Mouse (Mus musculus) liver, embryonic 12.5 days (tissue): Measurements from ENCODE around the gene Arhgap45. TPM values are rescaled to one million over a fixed set of nuclear protein-coding genes. Genes with fewer than 3 reads are reported as not detected.
"Not testable (repeated sequence)": the region's sequence is repeated elsewhere in the genome, so short reads cannot be mapped to it uniquely, and the experiment has no call there.

Experiments
- ATAC-seq: fragments of 200-750 bp; cut with Nextera tagmentation; 2 replicates; pipeline ENCODE4 v1.8.0; 2017; ENCODE audit warnings: moderate number of reproducible peaks, mild to moderate bottlenecking, moderate library complexity
- H3K27ac ChIP-seq: fragments of 300-500 bp; sonication (generic); 2 replicates; pipeline ENCODE4 v1.5.1; 2016; ENCODE audit warnings: mild to moderate bottlenecking
- H3K27me3 ChIP-seq: fragments of 300-500 bp; sonication (generic); replicated peaks from 2 replicates; pipeline ENCODE4 v1.6.1; 2016; ENCODE audit warnings: mild to moderate bottlenecking, moderate library complexity
- H3K36me3 ChIP-seq: fragments of 300-500 bp; sonication (generic); 2 replicates; pipeline ENCODE4 v1.6.1; 2016; ENCODE audit warnings: mild to moderate bottlenecking, moderate library complexity
- H3K4me1 ChIP-seq: fragments of 300-500 bp; sonication (generic); 2 replicates; pipeline ENCODE4 v1.6.1; 2016
- H3K4me2 ChIP-seq: fragments of 300-500 bp; sonication (generic); 2 replicates; pipeline ENCODE4 v1.6.1; 2016; ENCODE audit warnings: mild to moderate bottlenecking, moderate library complexity
- H3K4me3 ChIP-seq: fragments of 300-500 bp; sonication (generic); 2 replicates; pipeline ENCODE4 v1.5.1; 2016; ENCODE audit warnings: mild to moderate bottlenecking, moderate library complexity
- H3K9ac ChIP-seq: fragments of 300-500 bp; sonication (generic); 2 replicates; pipeline ENCODE4 v1.6.1; 2016; ENCODE audit warnings: mild to moderate bottlenecking, moderate library complexity
- H3K9me3 ChIP-seq: fragments of 300-500 bp; sonication (generic); replicated peaks from 2 replicates; pipeline ENCODE4 v1.6.1; 2016; ENCODE audit warnings: mild to moderate bottlenecking, moderate library complexity
- WGBS: fragments of 180-500 bp; shearing (Covaris S2); methylation state at CpG from one replicate; pipeline ENCODE4 v1.1.7; 2016; ENCODE audit not compliant: insufficient replicate concordance; 5-methylcytosine and 5-hydroxymethylcytosine counted together
- polyA plus RNA-seq: library from polyadenylated mRNA; unstranded; fragments of >200 nt; fragmentation: Nextera tagmentation; extraction: Ambion mirVana; gene quantifications from 2 replicates; pipeline ENCODE4 v1.2.1, GENCODE M21; 2016

The Arhgap45 gene
- polyA plus RNA-seq, 1 experiment from 2014 or later: 22.8 TPM

GRCm38 (mm10) chr10:80041409-80042060 is 25.1 kb downstream of the Arhgap45 start:
- not testable (repeated sequence) for H3K9me3 ChIP-seq, ATAC-seq, H3K27me3 ChIP-seq, H3K4me3 ChIP-seq, H3K4me2 ChIP-seq, H3K9ac ChIP-seq
- Histone ChIP-seq H3K4me1 (peaks cover 44% of the 10 kb centered on the region), H3K27ac (peak overlapping the region; percentile 36), H3K36me3 (peaks cover 22% of the 10 kb centered on the region)
- 75% methylated on average over 8 of the region's 8 CpGs for WGBS

- H3K36me3 ChIP-seq: no peaks in the 10 kb centered on the region
- ATAC-seq: no peak
- H3K27ac ChIP-seq: peak overlapping the region; percentile 52; the same call in 1 of the 2 replicates
- no peak overlapping the region for H3K4me3 ChIP-seq
- peaks cover 47% of the 10 kb centered on the region for H3K4me1 ChIP-seq
- no peaks in the 10 kb centered on the region for H3K9me3 ChIP-seq
- peak overlapping the region; percentile 27; the same call in 1 of the 2 replicates for H3K9ac ChIP-seq
- H3K4me2 ChIP-seq: no peak overlapping the region
- no peaks in the 10 kb centered on the region for H3K27me3 ChIP-seq
- 73% methylated on average over 4 of the region's 4 CpGs for WGBS
These were observed 27.6 kb downstream of the Arhgap45 start for GRCm38 (mm10) chr10:80044087-80044486.

- WGBS: 83% methylated on average over 3 of the region's 4 CpGs
- ATAC-seq, H3K9ac ChIP-seq, H3K4me3 ChIP-seq, H3K27me3 ChIP-seq, H3K36me3 ChIP-seq, H3K4me2 ChIP-seq, H3K9me3 ChIP-seq: not testable (repeated sequence)
- Histone ChIP-seq H3K4me1 (peaks cover 51% of the 10 kb centered on the region), H3K27ac (0 out of 2 replicates have a peak overlapping the region, but pooled peaks have one; percentile 17)
These were observed 28.9 kb downstream of the Arhgap45 start for GRCm38 (mm10) chr10:80045364-80045763.

GRCm38 (mm10) chr10:80045766-80046165 is 29.3 kb downstream of the Arhgap45 start:
- Histone ChIP-seq H3K4me1 (peaks cover 55% of the 10 kb centered on the region), H3K9me3 (no peaks in the 10 kb centered on the region), H3K9ac (no peak overlapping the region), H3K4me3 (no peak overlapping the region), H3K27ac (0 out of 2 replicates have a peak overlapping the region, but pooled peaks have one; percentile 17), H3K4me2 (no peak overlapping the region), H3K27me3 (no peaks in the 10 kb centered on the region), H3K36me3 (no peaks in the 10 kb centered on the region)
- WGBS: 74% methylated on average over 5 of the region's 5 CpGs
- ATAC-seq: no peak

- Histone ChIP-seq H3K4me2 (no peak within 1 kb of the TSS), H3K4me3 (no peak within 1 kb of the TSS), H3K27ac (peak within 1 kb of the TSS; percentile 46; the same call in 1 of the 2 replicates), H3K36me3 (no peaks in the 10 kb centered on the region), H3K9ac (0 out of 2 replicates have a peak within 1 kb of the TSS, but pooled peaks have one; percentile 2), H3K27me3 (no peaks in the 10 kb centered on the region), H3K9me3 (no peaks in the 10 kb centered on the region), H3K4me1 (peaks cover 69% of the 10 kb centered on the region)
- 69% methylated on average over 9 of the region's 9 CpGs for WGBS
- no peak for ATAC-seq
These were observed 30.6 kb downstream of the Arhgap45 start, which contains the start of gene Gpx4 for GRCm38 (mm10) chr10:80047041-80047565. Gpx4 (plus strand) TSS chr10:80047166.

GRCm38 (mm10) chr10:80048396-80048795 is 31.9 kb downstream of the Arhgap45 start:
- peaks cover 79% of the 10 kb centered on the region for H3K4me1 ChIP-seq

GRCm38 (mm10) chr10:80048834-80049233 is 32.4 kb downstream of the Arhgap45 start:
- no peaks in the 10 kb centered on the region for H3K9me3 ChIP-seq
- 24% methylated on average over 3 of the region's 3 CpGs for WGBS
- H3K27me3 ChIP-seq: no peaks in the 10 kb centered on the region
- H3K4me1 ChIP-seq: peaks cover 78% of the 10 kb centered on the region
- H3K9ac ChIP-seq: peak overlapping the region; percentile 23; the same call in 1 of the 2 replicates
- no peak overlapping the region for H3K4me3 ChIP-seq
- H3K36me3 ChIP-seq: no peaks in the 10 kb centered on the region
- no peak overlapping the region for H3K4me2 ChIP-seq
- peak overlapping the region; percentile 62 for H3K27ac ChIP-seq
- no peak for ATAC-seq

More at GRCm38 (mm10) chr10:80048396-80048795, 31.9 kb downstream of the Arhgap45 start:
- Histone ChIP-seq H3K4me2 (no peak overlapping the region), H3K4me3 (no peak overlapping the region), H3K27ac (peak overlapping the region; percentile 62), H3K9me3 (no peaks in the 10 kb centered on the region), H3K36me3 (no peaks in the 10 kb centered on the region), H3K27me3 (no peaks in the 10 kb centered on the region), H3K9ac (peak overlapping the region; percentile 23; the same call in 1 of the 2 replicates)
- WGBS: 60% methylated on average over 5 of the region's 5 CpGs
- ATAC-seq: no peak

GRCm38 (mm10) chr10:80050244-80050643 is 33.8 kb downstream of the Arhgap45 start:
- Histone ChIP-seq H3K9me3 (no peaks in the 10 kb centered on the region), H3K27ac (peak overlapping the region; percentile 92), H3K4me3 (no peak overlapping the region), H3K4me2 (no peak overlapping the region), H3K27me3 (no peaks in the 10 kb centered on the region), H3K9ac (no peak overlapping the region), H3K4me1 (peaks cover 85% of the 10 kb centered on the region), H3K36me3 (peaks cover 2% of the 10 kb centered on the region)
- 58% methylated on average over 6 of the region's 6 CpGs for WGBS
- no peak for ATAC-seq

GRCm38 (mm10) chr10:80050885-80051617 is 34.6 kb downstream of the Arhgap45 start:
- ATAC-seq: no peak
- Histone ChIP-seq H3K9me3 (no peaks in the 10 kb centered on the region), H3K9ac (peak overlapping the region; percentile 50), H3K27ac (peak overlapping the region; percentile 92), H3K36me3 (peaks cover 10% of the 10 kb centered on the region), H3K27me3 (no peaks in the 10 kb centered on the region), H3K4me2 (peak overlapping the region; percentile 95; the same call in 1 of the 2 replicates), H3K4me3 (no peak overlapping the region), H3K4me1 (peaks cover 86% of the 10 kb centered on the region)
- WGBS: 56% methylated on average over 15 of the region's 15 CpGs

GRCm38 (mm10) chr10:80051618-80052373 is 35.3 kb downstream of the Arhgap45 start:
- Histone ChIP-seq H3K27ac (peak overlapping the region; percentile 92), H3K9me3 (no peaks in the 10 kb centered on the region), H3K4me3 (no peak overlapping the region), H3K36me3 (peaks cover 18% of the 10 kb centered on the region), H3K4me1 (peaks cover 84% of the 10 kb centered on the region), H3K9ac (peak overlapping the region; percentile 50), H3K4me2 (peak overlapping the region; percentile 95), H3K27me3 (no peaks in the 10 kb centered on the region)
- ATAC-seq: no peak
- WGBS: 35% methylated on average over 13 of the region's 14 CpGs

- Histone ChIP-seq H3K27me3 (no peaks in the 10 kb centered on the region), H3K9ac (peak overlapping the region; percentile 62; the same call in 1 of the 2 replicates), H3K4me3 (no peak overlapping the region), H3K4me1 (peaks cover 80% of the 10 kb centered on the region), H3K4me2 (peak overlapping the region; percentile 95), H3K9me3 (no peaks in the 10 kb centered on the region), H3K27ac (peak overlapping the region; percentile 92), H3K36me3 (peaks cover 24% of the 10 kb centered on the region)
- ATAC-seq: no peak
- 76% methylated on average over 5 of the region's 5 CpGs for WGBS
These were observed 35.9 kb downstream of the Arhgap45 start for GRCm38 (mm10) chr10:80052374-80052764.
